Mouse (Mus musculus) lung, postnatal 0 days (tissue): ENCODE data around the gene Gm20388.

Source experiments
- CTCF ChIP-seq: IDR thresholded peaks from 2 replicates; pipeline ENCODE4 v1.5.1; 2016; ENCODE audit warnings: antibody characterized with exemption, mild to moderate bottlenecking
- EP300 ChIP-seq: IDR thresholded peaks from 2 replicates; pipeline ENCODE4 v1.6.1; 2016; ENCODE audit warnings: antibody characterized with exemption, mild to moderate bottlenecking, control low read depth

DNA sequence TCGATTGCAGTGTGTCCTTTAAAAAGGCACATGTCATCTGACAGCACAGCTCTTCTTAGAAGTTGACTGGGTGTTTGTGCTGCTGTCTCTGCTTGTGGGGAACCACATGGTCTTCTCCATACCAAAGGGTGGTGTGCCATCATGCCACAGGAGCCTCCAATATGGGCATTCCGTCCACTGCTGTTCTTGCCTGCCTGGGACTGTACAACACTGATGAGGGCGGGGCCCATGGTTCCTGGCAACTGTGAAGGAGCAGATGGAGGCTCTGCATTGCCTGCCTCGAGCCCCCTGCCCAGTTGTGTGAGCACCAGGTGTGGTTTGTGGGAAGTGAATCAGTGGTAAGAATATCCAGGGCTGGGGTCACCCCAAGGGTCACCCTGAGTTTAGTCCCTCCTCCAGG, 2112.1 kb downstream of the Gm20388 start:
- TF ChIP-seq CTCF: no peak
- TF ChIP-seq EP300: no peak
